Mouse (Mus musculus) embryonic facial prominence, embryonic 13.5 days (tissue): ENCODE results near the gene Srpx. TPM values are rescaled to one million over a fixed set of nuclear protein-coding genes. Genes with fewer than 3 reads are reported as not detected.

Source experiments
- polyA plus RNA-seq: library from polyadenylated mRNA; unstranded; fragments of >200 nt; fragmentation: Nextera tagmentation; extraction: Ambion mirVana; gene quantifications from 2 replicates; pipeline ENCODE4 v1.2.1, GENCODE M21; 2015

Gene Srpx
- polyA plus RNA-seq, 1 experiment from 2014 or later: 50.5 TPM

Other genes starting within 250 kb of the Srpx start
- gene Sytl5, start 232.1 kb downstream of the Srpx start, polyA plus RNA-seq: 0.95 and 1.4 TPM in 2 replicates
- 20.1 and 21.2 TPM in 2 replicates for gene Rpgr, start 99.2 kb upstream of the Srpx start, polyA plus RNA-seq
- 0.55 TPM in 1 of 2 replicates, not detected in the other for gene Otc, start 134.6 kb upstream of the Srpx start, polyA plus RNA-seq